Mouse (Mus musculus): ENCODE data around the gene Fa2h. TPM values are rescaled to one million over a fixed set of nuclear protein-coding genes. Genes with fewer than 3 reads are reported as not detected.

Gene Fa2h
- total and polyA plus RNA-seq, 2 experiments from 2014 or later, result 0.79 to 1.8 TPM

DNA sequence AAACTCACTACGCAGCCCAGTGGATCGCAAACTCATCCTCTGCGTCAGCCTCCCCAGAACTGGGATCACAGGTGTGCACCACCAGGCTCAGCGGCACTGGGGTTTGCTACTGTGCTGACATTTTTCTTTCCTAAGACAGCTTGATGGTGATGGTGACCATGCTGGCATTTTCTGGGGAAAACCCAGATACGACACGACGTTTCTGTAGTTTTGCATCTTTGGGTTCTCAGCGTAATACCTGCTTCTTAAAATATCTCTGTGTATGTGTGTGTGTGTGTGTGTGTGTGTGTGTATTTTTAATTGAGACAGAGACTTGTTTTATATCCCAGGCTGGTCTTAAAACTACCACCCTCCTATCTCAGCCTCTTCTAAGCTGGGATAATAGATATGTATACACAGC lies 26.3 kb downstream of the Fa2h start:
- WGBS, result 85% methylated on average over 8 of the region's 8 CpGs

DNA sequence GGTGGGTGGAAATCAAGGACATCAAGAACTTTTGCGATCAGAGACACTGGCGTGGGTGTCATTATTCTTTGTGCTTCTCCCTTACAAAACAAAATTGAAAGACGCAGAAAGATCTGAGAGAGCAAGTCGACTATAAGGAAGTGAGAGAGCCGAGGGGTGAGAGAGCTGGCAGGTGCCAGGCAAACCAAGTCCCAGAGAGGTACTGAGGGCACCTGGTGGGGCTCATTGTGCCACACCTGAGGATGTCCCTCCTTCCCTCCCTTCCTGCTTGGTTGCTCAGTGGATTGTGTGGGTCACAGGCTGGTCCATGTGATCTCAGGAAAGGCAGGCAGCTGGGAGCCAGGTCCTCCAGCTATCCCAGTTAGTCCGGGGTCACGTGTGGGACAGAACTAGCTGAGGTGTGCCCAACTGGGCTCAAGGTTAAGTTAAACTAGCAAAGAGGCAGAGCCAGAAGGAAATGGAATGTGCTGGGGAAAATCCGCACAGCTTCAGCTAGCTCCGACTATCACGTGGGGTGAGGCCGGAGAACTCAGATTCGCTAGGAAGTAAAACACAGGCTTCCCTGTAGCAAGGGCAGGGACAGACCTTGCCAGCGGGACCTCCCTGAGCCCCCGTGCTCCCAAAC lies 26.9 kb downstream of the Fa2h start:
- Histone ChIP-seq H3K9ac (replicated peaks; ENCODE audit: low read length, poor library complexity, severe bottlenecking) (no peak overlapping the region), H3K4me1 (ENCODE audit: insufficient read depth, low read length) (no peaks in the 10 kb centered on the region), H3K27me3 (ENCODE audit: insufficient read depth, low read length) (no peaks in the 10 kb centered on the region), H3K4me3 (ENCODE audit: low read depth, low read length) (no peak overlapping the region), H3K27ac (ENCODE audit: low read depth, low read length) (no peak overlapping the region), H3K4me2 (ENCODE audit: low read depth, low read length, poor library complexity, severe bottlenecking) (peak overlapping the region; percentile 22; the same call in 1 of the 2 replicates), H3K36me3 (ENCODE audit: insufficient read depth, low read length) (no peaks in the 10 kb centered on the region), H3K9me3 (ENCODE audit: low read length) (no peaks in the 10 kb centered on the region)
- no peak for TF ChIP-seq CTCF (IDR thresholded peaks at IDR 0.05)
- ATAC-seq (ENCODE audit: low FRiP score) (no peak), DNase-seq (ENCODE audit: low spot score) (no peak)
- WGBS, result 41% methylated on average over 14 of the region's 14 CpGs

More for the DNA sequence above, 26.3 kb downstream of the Fa2h start:
- DNase-seq (ENCODE audit: low spot score), result no peak
- Histone ChIP-seq H3K4me2 (ENCODE audit: low read depth, low read length, poor library complexity, severe bottlenecking) (0 out of 2 replicates have a peak overlapping the region, but pooled peaks have one; percentile 22), H3K9me3 (ENCODE audit: low read length) (no peaks in the 10 kb centered on the region), H3K36me3 (ENCODE audit: insufficient read depth, low read length) (no peaks in the 10 kb centered on the region), H3K27ac (ENCODE audit: low read depth, low read length) (no peak overlapping the region), H3K9ac (replicated peaks; ENCODE audit: low read length, poor library complexity, severe bottlenecking) (no peak overlapping the region), H3K4me1 (ENCODE audit: insufficient read depth, low read length) (no peaks in the 10 kb centered on the region), H3K4me3 (ENCODE audit: low read depth, low read length) (no peak overlapping the region), H3K27me3 (ENCODE audit: insufficient read depth, low read length) (no peaks in the 10 kb centered on the region)
- ATAC-seq (ENCODE audit: low FRiP score), result no peak
- TF ChIP-seq CTCF (IDR thresholded peaks at IDR 0.05), result no peak

DNA sequence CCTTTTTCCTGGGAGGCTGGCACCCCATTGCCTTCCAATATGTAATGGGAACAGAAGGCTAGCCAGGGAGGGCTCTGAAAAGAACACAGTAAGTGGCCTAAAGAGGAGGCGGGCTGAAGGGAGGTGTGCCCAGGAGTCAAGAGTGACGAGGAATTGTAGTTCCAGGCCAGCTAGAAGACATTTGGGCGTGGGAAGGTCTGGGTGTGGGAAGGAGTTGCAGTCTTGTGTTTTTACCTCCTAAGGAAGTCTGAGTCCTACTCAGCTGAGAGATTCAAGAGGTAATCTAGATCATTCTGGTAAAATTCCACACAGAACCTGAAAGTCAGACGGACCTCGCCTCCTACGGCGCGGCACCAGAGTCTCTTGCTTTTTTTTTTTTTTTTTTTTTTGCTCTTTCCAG lies 30.1 kb downstream of the Fa2h start:
- Histone ChIP-seq H3K4me3 (ENCODE audit: low read depth, low read length) (no peak overlapping the region), H3K9me3 (ENCODE audit: low read length) (no peaks in the 10 kb centered on the region), H3K4me2 (ENCODE audit: low read depth, low read length, poor library complexity, severe bottlenecking) (no peak overlapping the region), H3K4me1 (ENCODE audit: insufficient read depth, low read length) (no peaks in the 10 kb centered on the region), H3K27me3 (ENCODE audit: insufficient read depth, low read length) (no peaks in the 10 kb centered on the region), H3K27ac (ENCODE audit: low read depth, low read length) (no peak overlapping the region), H3K9ac (replicated peaks; ENCODE audit: low read length, poor library complexity, severe bottlenecking) (no peak overlapping the region), H3K36me3 (ENCODE audit: insufficient read depth, low read length) (no peaks in the 10 kb centered on the region)
- ATAC-seq (ENCODE audit: low FRiP score), result no peak
- no peak for DNase-seq (ENCODE audit: low spot score)
- WGBS, result 84% methylated on average over 8 of the region's 8 CpGs
- TF ChIP-seq CTCF (IDR thresholded peaks at IDR 0.05), result no peak

DNA sequence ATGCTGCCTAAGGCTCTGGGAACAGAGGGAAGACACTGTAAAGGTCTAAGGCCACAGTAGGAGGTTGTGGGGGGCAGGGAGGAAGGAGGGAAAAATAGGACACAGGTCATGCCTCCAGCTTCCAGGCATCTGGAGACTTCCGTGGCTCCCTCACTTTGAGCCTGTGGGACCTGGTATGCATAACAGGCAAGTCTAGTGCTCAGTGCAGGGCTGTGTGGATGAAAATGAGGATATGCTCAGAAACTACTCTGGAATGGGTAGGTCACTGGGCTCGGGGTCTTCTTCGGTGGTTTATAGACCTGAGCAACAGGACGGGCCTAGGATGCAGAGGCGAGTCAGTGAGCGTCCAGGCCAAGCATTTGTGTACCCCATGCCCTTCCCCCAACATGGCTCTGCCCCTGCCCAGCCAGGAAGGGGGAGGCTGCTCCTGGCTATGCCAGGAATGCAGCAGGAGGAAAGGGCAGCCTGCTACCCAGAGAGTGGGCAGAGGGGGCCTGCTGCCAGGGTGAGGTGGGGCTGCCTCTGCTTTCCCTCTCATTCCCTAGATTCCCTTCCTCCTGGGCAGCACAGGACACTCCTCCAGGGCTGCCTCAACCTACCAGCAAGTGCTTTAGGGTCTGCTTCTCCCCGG lies 32.9 kb downstream of the Fa2h start:
- 65% methylated on average over 7 of the region's 7 CpGs for WGBS

DNA sequence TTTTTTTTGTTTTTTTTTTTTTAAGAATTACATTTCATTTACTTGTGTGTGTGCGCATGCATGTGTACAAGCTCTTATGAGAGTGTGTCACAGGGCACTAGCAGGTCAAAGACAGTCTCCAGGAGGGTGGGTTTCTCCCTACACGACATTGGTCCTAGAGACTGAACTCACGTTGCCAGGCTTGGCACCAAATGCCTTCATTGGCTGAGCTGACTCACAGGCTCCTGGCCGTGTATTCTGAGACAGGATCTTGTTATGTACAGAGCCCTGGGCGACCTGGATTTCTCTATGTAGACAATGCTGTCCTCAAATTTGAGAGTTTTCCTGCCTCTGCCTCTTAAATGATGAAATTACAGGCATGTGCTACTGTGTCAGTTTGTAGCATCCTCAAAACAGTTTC lies 33.7 kb downstream of the Fa2h start:
- no peaks in the 10 kb centered on the region for H3K4me1 ChIP-seq (ENCODE audit: insufficient read depth, low read length)
- H3K36me3 ChIP-seq (ENCODE audit: insufficient read depth, low read length), result no peaks in the 10 kb centered on the region
- no peak overlapping the region for H3K4me3 ChIP-seq (ENCODE audit: low read depth, low read length)
- H3K27ac ChIP-seq (ENCODE audit: low read depth, low read length), result no peak overlapping the region
- WGBS, result 70% methylated on average over 5 of the region's 5 CpGs
- no peak overlapping the region for H3K9ac ChIP-seq (replicated peaks; ENCODE audit: low read length, poor library complexity, severe bottlenecking)
- H3K9me3 ChIP-seq (ENCODE audit: low read length), result no peaks in the 10 kb centered on the region
- no peak for DNase-seq (ENCODE audit: low spot score)
- TF ChIP-seq CTCF (IDR thresholded peaks at IDR 0.05), result no peak
- no peak for ATAC-seq (ENCODE audit: low FRiP score)
- no peak overlapping the region for H3K4me2 ChIP-seq (ENCODE audit: low read depth, low read length, poor library complexity, severe bottlenecking)
- H3K27me3 ChIP-seq (ENCODE audit: insufficient read depth, low read length), result no peaks in the 10 kb centered on the region

More for the DNA sequence above, 32.9 kb downstream of the Fa2h start:
- H3K9me3 ChIP-seq (ENCODE audit: low read length), result no peaks in the 10 kb centered on the region
- ATAC-seq (ENCODE audit: low FRiP score), result no peak
- no peaks in the 10 kb centered on the region for H3K36me3 ChIP-seq (ENCODE audit: insufficient read depth, low read length)
- no peak for DNase-seq (ENCODE audit: low spot score)
- no peak overlapping the region for H3K4me2 ChIP-seq (ENCODE audit: low read depth, low read length, poor library complexity, severe bottlenecking)
- no peak overlapping the region for H3K9ac ChIP-seq (replicated peaks; ENCODE audit: low read length, poor library complexity, severe bottlenecking)
- H3K27ac ChIP-seq (ENCODE audit: low read depth, low read length), result no peak overlapping the region
- H3K27me3 ChIP-seq (ENCODE audit: insufficient read depth, low read length), result no peaks in the 10 kb centered on the region
- no peak overlapping the region for H3K4me3 ChIP-seq (ENCODE audit: low read depth, low read length)
- TF ChIP-seq CTCF (IDR thresholded peaks at IDR 0.05), result no peak
- no peaks in the 10 kb centered on the region for H3K4me1 ChIP-seq (ENCODE audit: insufficient read depth, low read length)

DNA sequence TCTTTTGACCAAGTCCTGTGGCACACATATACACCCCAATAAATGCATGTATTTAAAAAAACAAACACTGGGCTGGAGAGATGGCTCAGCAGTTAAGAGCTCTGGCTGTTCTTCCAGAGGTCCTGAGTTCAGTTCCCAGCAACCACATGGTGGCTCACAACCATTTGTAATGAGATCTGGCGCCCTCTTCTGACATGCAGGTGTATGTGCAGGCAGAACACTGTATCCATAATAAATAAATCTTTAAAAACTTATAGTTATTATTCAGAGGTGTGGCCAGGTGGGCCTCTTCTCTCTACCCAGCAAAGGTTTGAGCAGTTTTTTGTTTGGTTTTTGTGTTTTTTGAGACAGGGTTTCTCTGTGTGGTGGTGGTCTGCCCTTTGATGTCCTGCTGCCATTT lies 34.7 kb downstream of the Fa2h start:
- no peak for TF ChIP-seq CTCF (IDR thresholded peaks at IDR 0.05)
- Histone ChIP-seq H3K36me3 (ENCODE audit: insufficient read depth, low read length) (no peaks in the 10 kb centered on the region), H3K4me2 (ENCODE audit: low read depth, low read length, poor library complexity, severe bottlenecking) (no peak overlapping the region), H3K27ac (ENCODE audit: low read depth, low read length) (no peak overlapping the region), H3K9ac (replicated peaks; ENCODE audit: low read length, poor library complexity, severe bottlenecking) (no peak overlapping the region), H3K9me3 (ENCODE audit: low read length) (no peaks in the 10 kb centered on the region), H3K4me3 (ENCODE audit: low read depth, low read length) (no peak overlapping the region), H3K4me1 (ENCODE audit: insufficient read depth, low read length) (no peaks in the 10 kb centered on the region), H3K27me3 (ENCODE audit: insufficient read depth, low read length) (no peaks in the 10 kb centered on the region)
- DNase-seq (ENCODE audit: low spot score) (no peak), ATAC-seq (ENCODE audit: low FRiP score) (no peak)
- WGBS, result 59% methylated on average over 1 of the region's 1 CpGs
